Mouse (Mus musculus) cerebellum, adult 8-10 months (tissue): ENCODE data around the gene Kif13a.

Experiments used
- DNase-seq: peaks from one replicate; pipeline ENCODE4 v3.0.0; 2022

Kif13a gene

GRCm38 (mm10) chr13:46833586-46833985 lies 96.1 kb downstream of the Kif13a start:
- DNase-seq: no peak

GRCm38 (mm10) chr13:46832956-46833355 lies 96.7 kb downstream of the Kif13a start:
- no peak for DNase-seq

- no peak for DNase-seq
Measured at GRCm38 (mm10) chr13:46823271-46823670, 106.4 kb downstream of the Kif13a start.

- no peak for DNase-seq
Measured at GRCm38 (mm10) chr13:46822200-46822599, 107.5 kb downstream of the Kif13a start.

GRCm38 (mm10) chr13:46819729-46820223 lies 109.9 kb downstream of the Kif13a start:
- DNase-seq: no peak

- no peak for DNase-seq
Measured at GRCm38 (mm10) chr13:46819202-46819728, 110.4 kb downstream of the Kif13a start.

- DNase-seq: no peak
Measured at GRCm38 (mm10) chr13:46818374-46818773, 111.3 kb downstream of the Kif13a start.

GRCm38 (mm10) chr13:46812648-46813184 lies 117.0 kb downstream of the Kif13a start:
- no peak for DNase-seq

- no peak for DNase-seq
Measured at GRCm38 (mm10) chr13:46811696-46812095, 118.0 kb downstream of the Kif13a start.

GRCm38 (mm10) chr13:46810613-46811012 lies 119.1 kb downstream of the Kif13a start:
- no peak for DNase-seq

- peak; percentile 45 for DNase-seq
Measured at GRCm38 (mm10) chr13:46810098-46810497, 119.6 kb downstream of the Kif13a start.

- peak; percentile 35 for DNase-seq
Measured at GRCm38 (mm10) chr13:46807901-46808300, 121.8 kb downstream of the Kif13a start.

- DNase-seq: no peak
Measured at GRCm38 (mm10) chr13:46801196-46801595, 128.5 kb downstream of the Kif13a start.

GRCm38 (mm10) chr13:46798156-46798555 lies 131.5 kb downstream of the Kif13a start:
- DNase-seq: peak; percentile 57

- DNase-seq: no peak
Measured at GRCm38 (mm10) chr13:46796381-46796780, 133.3 kb downstream of the Kif13a start.

- DNase-seq: no peak
Measured at GRCm38 (mm10) chr13:46793824-46794223, 135.8 kb downstream of the Kif13a start.

- no peak for DNase-seq
Measured at GRCm38 (mm10) chr13:46788452-46788851, 141.2 kb downstream of the Kif13a start.

- DNase-seq: no peak
Measured at GRCm38 (mm10) chr13:46786836-46787235, 142.8 kb downstream of the Kif13a start.

- no peak for DNase-seq
Measured at GRCm38 (mm10) chr13:46786064-46786561, 143.6 kb downstream of the Kif13a start.

- no peak for DNase-seq
Measured at GRCm38 (mm10) chr13:46780379-46780778, 149.3 kb downstream of the Kif13a start.

GRCm38 (mm10) chr13:46779831-46780230 lies 149.8 kb downstream of the Kif13a start:
- DNase-seq: no peak

- no peak for DNase-seq
Measured at GRCm38 (mm10) chr13:46777461-46777860, 152.2 kb downstream of the Kif13a start.

- no peak for DNase-seq
Measured at GRCm38 (mm10) chr13:46776636-46777305, 152.9 kb downstream of the Kif13a start.

- DNase-seq: no peak
Measured at GRCm38 (mm10) chr13:46774998-46775397, 154.7 kb downstream of the Kif13a start.
